Mouse (Mus musculus) heart, embryonic 11.5 days (tissue): ENCODE data around the gene Mup4. TPM values are rescaled to one million over a fixed set of nuclear protein-coding genes. Genes with fewer than 3 reads are reported as not detected.
"Not testable (repeated sequence)": the region's sequence is repeated elsewhere in the genome, so short reads cannot be mapped to it uniquely, and the experiment has no call there.

Source experiments
- ATAC-seq: fragments of 200-750 bp; cut with Nextera tagmentation; replicated peaks from 2 replicates; pipeline ENCODE4 v1.8.0; 2017; ENCODE audit warnings: moderate library complexity; ENCODE audit not compliant: insufficient number of reproducible peaks, low FRiP score, low TSS enrichment
- H3K27ac ChIP-seq: fragments of 300-500 bp; sonication (generic); 2 replicates; pipeline ENCODE4 v1.5.1; 2014; ENCODE audit warnings: mild to moderate bottlenecking, low read depth, low read length
- H3K27me3 ChIP-seq: fragments of 300-500 bp; sonication (generic); 2 replicates; pipeline ENCODE4 v1.6.1; 2014; ENCODE audit warnings: mild to moderate bottlenecking, low read length, mixed read lengths; ENCODE audit not compliant: control insufficient read depth, insufficient read depth
- H3K36me3 ChIP-seq: fragments of 300-500 bp; sonication (generic); 2 replicates; pipeline ENCODE4 v1.6.1; 2014; ENCODE audit warnings: mild to moderate bottlenecking, low read length, moderate library complexity, mixed read lengths; ENCODE audit not compliant: control insufficient read depth, insufficient read depth
- H3K4me1 ChIP-seq: fragments of 300-500 bp; sonication (generic); 2 replicates; pipeline ENCODE4 v1.6.1; 2014; ENCODE audit warnings: low read length; ENCODE audit not compliant: control insufficient read depth, insufficient read depth
- H3K4me2 ChIP-seq: fragments of 300-500 bp; sonication (generic); 2 replicates; pipeline ENCODE4 v1.6.1; 2014; ENCODE audit warnings: mild to moderate bottlenecking, moderate library complexity
- H3K4me3 ChIP-seq: fragments of 300-500 bp; sonication (generic); 2 replicates; pipeline ENCODE4 v1.5.1; 2014; ENCODE audit warnings: low read depth, low read length
- H3K9ac ChIP-seq: fragments of 300-500 bp; sonication (generic); 2 replicates; pipeline ENCODE4 v1.6.1; 2014; ENCODE audit warnings: mild to moderate bottlenecking, low read depth, low read length, moderate library complexity
- H3K9me3 ChIP-seq: fragments of 300-500 bp; sonication (generic); replicated peaks from 2 replicates; pipeline ENCODE4 v1.6.1; 2016; ENCODE audit warnings: low read length; ENCODE audit not compliant: control insufficient read depth
- WGBS: fragments of 180-500 bp; shearing (Covaris S2); extraction: QIAGEN DNeasy Blood & Tissue Kit; methylation state at CpG from one replicate; pipeline ENCODE4 v1.1.7; 2014; ENCODE audit not compliant: insufficient replicate concordance; 5-methylcytosine and 5-hydroxymethylcytosine counted together
- polyA plus RNA-seq: library from polyadenylated mRNA; unstranded; fragments of >200 nt; fragmentation: Nextera tagmentation; extraction: Ambion mirVana; gene quantifications from 2 replicates; pipeline ENCODE4 v1.2.1, GENCODE M21; 2014

The Mup4 gene
- not detected in 2 replicates for polyA plus RNA-seq

DNA sequence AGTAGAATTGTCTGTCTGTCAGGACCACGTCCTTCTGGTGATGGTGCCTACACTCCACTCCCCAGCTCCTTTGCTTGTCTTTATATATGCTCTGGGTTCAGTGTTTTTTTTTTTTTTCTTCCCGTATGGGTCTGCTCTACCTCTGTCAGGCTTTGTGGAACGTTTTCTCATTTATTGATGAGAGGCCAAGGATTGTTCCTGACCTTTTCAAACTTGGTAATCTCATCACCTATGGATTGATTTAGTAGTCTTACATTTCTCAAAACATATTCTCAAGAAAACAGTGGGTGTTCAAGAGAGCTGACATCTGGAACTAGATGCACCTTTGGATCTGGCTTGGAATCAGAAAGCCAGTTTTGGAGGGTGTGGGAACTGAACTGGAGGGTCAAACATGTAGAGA, at the start of gene Mup4:
Gene Mup4 (minus strand): TSS at position 101 of the 400 bp plus-strand sequence.
- H3K27me3 ChIP-seq, result no peaks in the 10 kb centered on the region
- no peaks in the 10 kb centered on the region for H3K9me3 ChIP-seq
- 66% methylated on average over 3 of the region's 3 CpGs for WGBS
- no peaks in the 10 kb centered on the region for H3K36me3 ChIP-seq
- H3K4me3 ChIP-seq, result no peak within 1 kb of the TSS
- H3K4me1 ChIP-seq, result no peaks in the 10 kb centered on the region
- ATAC-seq, result no peak
- H3K27ac ChIP-seq, result no peak within 1 kb of the TSS
- H3K9ac ChIP-seq, result no peak within 1 kb of the TSS
- no peak within 1 kb of the TSS for H3K4me2 ChIP-seq

GRCm38 (mm10) chr4:59997894-59998293, 37.4 kb upstream of the Mup4 start:
- H3K27ac ChIP-seq, H3K4me1 ChIP-seq, H3K4me3 ChIP-seq, H3K27me3 ChIP-seq, H3K4me2 ChIP-seq, H3K9me3 ChIP-seq, H3K9ac ChIP-seq, H3K36me3 ChIP-seq, ATAC-seq: not testable (repeated sequence)

- 45% methylated on average over 3 of the region's 3 CpGs for WGBS
- no peak for ATAC-seq
Observed at GRCm38 (mm10) chr4:59963405-59964344, 3.2 kb upstream of the Mup4 start, which contains the start of gene Mup6. Gene Mup6 (plus strand): TSS chr4:59964294.

GRCm38 (mm10) chr4:59937543-59937942, 23.0 kb downstream of the Mup4 start:
- H3K4me2 ChIP-seq, result no peak overlapping the region
- no peak for ATAC-seq
- no peaks in the 10 kb centered on the region for H3K9me3 ChIP-seq
- no peaks in the 10 kb centered on the region for H3K27me3 ChIP-seq
- no peak overlapping the region for H3K4me3 ChIP-seq
- no peak overlapping the region for H3K27ac ChIP-seq
- WGBS, result 69% methylated on average over 2 of the region's 2 CpGs
- no peak overlapping the region for H3K9ac ChIP-seq
- no peaks in the 10 kb centered on the region for H3K4me1 ChIP-seq
- H3K36me3 ChIP-seq, result no peaks in the 10 kb centered on the region

More at GRCm38 (mm10) chr4:59963405-59964344, 3.2 kb upstream of the Mup4 start, which contains the start of gene Mup6:
- Histone ChIP-seq H3K9me3 (no peaks in the 10 kb centered on the region), H3K27me3 (no peaks in the 10 kb centered on the region), H3K4me1 (no peaks in the 10 kb centered on the region), H3K36me3 (no peaks in the 10 kb centered on the region), H3K9ac (no peak within 1 kb of the TSS), H3K4me3 (no peak within 1 kb of the TSS), H3K27ac (no peak within 1 kb of the TSS), H3K4me2 (no peak within 1 kb of the TSS)

GRCm38 (mm10) chr4:59932505-59933281, 27.8 kb downstream of the Mup4 start:
- no peak overlapping the region for H3K4me2 ChIP-seq
- H3K4me3 ChIP-seq, result no peak overlapping the region
- 0 out of 2 replicates have a peak, but pooled peaks have one; percentile 39 for ATAC-seq
- 51% methylated on average over 6 of the region's 6 CpGs for WGBS
- no peak overlapping the region for H3K27ac ChIP-seq
- H3K36me3 ChIP-seq, result no peaks in the 10 kb centered on the region
- H3K4me1 ChIP-seq, result no peaks in the 10 kb centered on the region
- H3K27me3 ChIP-seq, result no peaks in the 10 kb centered on the region
- H3K9ac ChIP-seq, result no peak overlapping the region
- H3K9me3 ChIP-seq, result no peaks in the 10 kb centered on the region

DNA sequence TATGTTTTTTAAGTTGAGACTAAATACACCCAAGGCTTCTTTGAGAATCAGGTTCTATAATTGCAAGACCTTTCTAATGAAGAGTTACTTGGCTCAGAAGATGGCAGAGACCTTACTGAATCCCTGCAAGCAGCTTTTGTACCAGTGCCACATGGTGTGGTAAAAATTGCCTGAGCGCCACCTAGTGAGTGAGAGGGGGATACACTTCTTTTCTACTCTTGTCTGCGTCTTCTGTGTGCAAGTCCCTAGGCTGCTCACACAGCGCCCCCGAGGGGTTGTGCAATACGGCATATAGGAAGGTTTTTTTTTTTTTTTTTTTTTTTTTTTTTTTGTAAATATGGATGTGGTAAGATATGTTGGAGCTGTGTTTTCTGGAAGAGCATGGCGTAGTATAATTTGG, 32.2 kb downstream of the Mup4 start:
- H3K27ac ChIP-seq, result no peak overlapping the region
- no peaks in the 10 kb centered on the region for H3K36me3 ChIP-seq
- no peak overlapping the region for H3K9ac ChIP-seq
- H3K9me3 ChIP-seq, result no peaks in the 10 kb centered on the region
- 17% methylated on average over 6 of the region's 6 CpGs for WGBS
- ATAC-seq, result 0 out of 2 replicates have a peak, but pooled peaks have one; percentile 44
- no peaks in the 10 kb centered on the region for H3K4me1 ChIP-seq
- H3K4me3 ChIP-seq, result no peak overlapping the region
- no peak overlapping the region for H3K4me2 ChIP-seq
- no peaks in the 10 kb centered on the region for H3K27me3 ChIP-seq

GRCm38 (mm10) chr4:59927666-59928065, 32.8 kb downstream of the Mup4 start:
- ATAC-seq, result no peak
- H3K27ac ChIP-seq, result no peak overlapping the region
- H3K4me2 ChIP-seq, result no peak overlapping the region
- no peak overlapping the region for H3K4me3 ChIP-seq
- H3K36me3 ChIP-seq, result no peaks in the 10 kb centered on the region
- 78% methylated on average over 3 of the region's 3 CpGs for WGBS
- H3K9ac ChIP-seq, result no peak overlapping the region
- no peaks in the 10 kb centered on the region for H3K9me3 ChIP-seq
- no peaks in the 10 kb centered on the region for H3K4me1 ChIP-seq
- H3K27me3 ChIP-seq, result no peaks in the 10 kb centered on the region

- H3K4me1 ChIP-seq, result no peaks in the 10 kb centered on the region
- no peaks in the 10 kb centered on the region for H3K27me3 ChIP-seq
- H3K9me3 ChIP-seq, result no peaks in the 10 kb centered on the region
- no peak for ATAC-seq
- no peak overlapping the region for H3K9ac ChIP-seq
- H3K27ac ChIP-seq, result no peak overlapping the region
- WGBS, result 84% methylated on average over 9 of the region's 9 CpGs
- no peak overlapping the region for H3K4me3 ChIP-seq
- H3K36me3 ChIP-seq, result no peaks in the 10 kb centered on the region
- no peak overlapping the region for H3K4me2 ChIP-seq
Observed at GRCm38 (mm10) chr4:59925082-59925481, 35.4 kb downstream of the Mup4 start.
